Mouse (Mus musculus) lung, adult 2 months (tissue): Measurements from ENCODE around the gene Krt84. TPM values are rescaled to one million over a fixed set of nuclear protein-coding genes. Genes with fewer than 3 reads are reported as not detected.
"Not testable (repeated sequence)": the region's sequence is repeated elsewhere in the genome, so short reads cannot be mapped to it uniquely, and the experiment has no call there.

Source experiments
- DNase-seq: peaks from one replicate; pipeline ENCODE4 v3.0.0; 2022
- H3K4me1 ChIP-seq: fragments of 200-500 bp; 2 replicates; pipeline ENCODE4 v1.6.1; 2011; ENCODE audit warnings: low read length; ENCODE audit not compliant: control insufficient read depth, insufficient read depth
- H3K4me3 ChIP-seq: fragments of 200-500 bp; replicated peaks from 2 replicates; pipeline ENCODE3; 2011; ENCODE audit warnings: low read depth, mild to moderate bottlenecking, control low read depth, low read length; ENCODE audit errors: extremely low read depth
- CTCF ChIP-seq: fragments of 200-500 bp; IDR thresholded peaks from 2 replicates; pipeline ENCODE4 v1.5.1; 2011; ENCODE audit warnings: mild to moderate bottlenecking, low read length, control low read depth; ENCODE audit not compliant: insufficient read depth
- POLR2A ChIP-seq: fragments of 200-500 bp; IDR thresholded peaks from 2 replicates; pipeline ENCODE4 v1.6.1; 2011; ENCODE audit warnings: low read depth, mild to moderate bottlenecking, control low read depth, low read length, borderline replicate concordance; ENCODE audit errors: extremely low read depth
- WGBS: fragments of 180-500 bp; shearing (Covaris S2); methylation state at CpG from one replicate; pipeline ENCODE4 v1.1.7; 2018; 5-methylcytosine and 5-hydroxymethylcytosine counted together
- polyA plus RNA-seq: library from polyadenylated mRNA; depleted of rRNA; stranded (reverse); fragments of >200 nt; gene quantifications from 2 replicates; pipeline ENCODE4 v1.2.3, GENCODE M21; 2012

Gene Krt84
- polyA plus RNA-seq, 1 experiment = 0.13 TPM

- no peak for DNase-seq
- Histone ChIP-seq H3K4me3 (no peak overlapping the region), H3K4me1 (no peaks in the 10 kb centered on the region)
- 66% methylated on average over 3 of the region's 3 CpGs for WGBS
- TF ChIP-seq POLR2A (no peak), CTCF (no peak)
Observed at GRCm38 (mm10) chr15:101544478-101544877, 11.9 kb upstream of the Krt84 start.

GRCm38 (mm10) chr15:101542543-101542942, 9.9 kb upstream of the Krt84 start:
- 69% methylated on average over 9 of the region's 9 CpGs for WGBS
- TF ChIP-seq CTCF (no peak), POLR2A (no peak)
- DNase-seq = no peak
- H3K4me1 ChIP-seq = no peaks in the 10 kb centered on the region
- H3K4me3 ChIP-seq = no peak overlapping the region

- Histone ChIP-seq H3K4me3 (no peak overlapping the region), H3K4me1 (no peaks in the 10 kb centered on the region)
- no peak for DNase-seq
- WGBS = 52% methylated on average over 4 of the region's 4 CpGs
- TF ChIP-seq POLR2A (no peak), CTCF (no peak)
Observed at GRCm38 (mm10) chr15:101538580-101538900, 5.9 kb upstream of the Krt84 start.

DNA sequence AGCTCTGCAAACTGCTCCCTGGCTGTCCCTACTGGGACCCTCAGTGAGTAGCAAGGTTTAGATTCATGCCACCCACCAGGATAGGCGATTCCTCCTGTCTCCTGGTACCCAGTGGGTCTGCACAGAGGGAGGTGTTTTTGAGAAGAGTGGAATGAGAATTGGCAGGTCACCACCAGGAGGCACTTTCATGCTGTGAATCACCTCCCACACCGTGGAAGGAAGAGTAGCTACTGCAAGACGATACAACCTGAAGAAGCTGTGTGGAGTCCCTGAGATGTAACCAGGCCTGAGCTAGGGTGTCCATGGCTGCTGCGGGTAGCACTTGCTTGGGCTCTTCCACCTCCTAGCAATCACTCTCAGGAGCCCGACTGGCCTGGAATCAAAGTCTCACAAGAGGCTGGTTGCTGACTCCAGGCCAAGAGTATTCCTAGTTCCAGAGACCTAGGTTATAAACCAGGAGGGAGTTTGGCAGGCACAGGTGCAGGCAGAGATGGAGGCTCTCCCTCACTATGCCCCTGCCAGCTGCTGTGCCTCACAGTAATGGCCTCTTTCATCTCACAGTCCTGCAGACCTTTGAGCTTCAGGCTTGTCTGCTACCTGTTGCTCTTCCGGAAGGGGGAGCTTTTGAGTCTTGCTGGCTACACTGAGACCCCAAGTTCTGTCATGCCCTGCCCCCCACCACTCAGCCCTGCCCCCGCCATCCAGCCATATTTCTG, 5.4 kb upstream of the Krt84 start:
- H3K4me3 ChIP-seq = no peak overlapping the region
- TF ChIP-seq CTCF = 0 out of 2 replicates have a peak, but pooled peaks have one; percentile 3
- no peak for TF ChIP-seq POLR2A
- DNase-seq = no peak
- H3K4me1 ChIP-seq = no peaks in the 10 kb centered on the region
- 34% methylated on average over 7 of the region's 7 CpGs for WGBS

GRCm38 (mm10) chr15:101536054-101536850, 3.6 kb upstream of the Krt84 start:
- Histone ChIP-seq H3K4me3 (no peak overlapping the region), H3K4me1 (no peaks in the 10 kb centered on the region)
- no peak for DNase-seq
- WGBS = 48% methylated on average over 9 of the region's 9 CpGs
- TF ChIP-seq POLR2A (no peak), CTCF (no peak)

DNA sequence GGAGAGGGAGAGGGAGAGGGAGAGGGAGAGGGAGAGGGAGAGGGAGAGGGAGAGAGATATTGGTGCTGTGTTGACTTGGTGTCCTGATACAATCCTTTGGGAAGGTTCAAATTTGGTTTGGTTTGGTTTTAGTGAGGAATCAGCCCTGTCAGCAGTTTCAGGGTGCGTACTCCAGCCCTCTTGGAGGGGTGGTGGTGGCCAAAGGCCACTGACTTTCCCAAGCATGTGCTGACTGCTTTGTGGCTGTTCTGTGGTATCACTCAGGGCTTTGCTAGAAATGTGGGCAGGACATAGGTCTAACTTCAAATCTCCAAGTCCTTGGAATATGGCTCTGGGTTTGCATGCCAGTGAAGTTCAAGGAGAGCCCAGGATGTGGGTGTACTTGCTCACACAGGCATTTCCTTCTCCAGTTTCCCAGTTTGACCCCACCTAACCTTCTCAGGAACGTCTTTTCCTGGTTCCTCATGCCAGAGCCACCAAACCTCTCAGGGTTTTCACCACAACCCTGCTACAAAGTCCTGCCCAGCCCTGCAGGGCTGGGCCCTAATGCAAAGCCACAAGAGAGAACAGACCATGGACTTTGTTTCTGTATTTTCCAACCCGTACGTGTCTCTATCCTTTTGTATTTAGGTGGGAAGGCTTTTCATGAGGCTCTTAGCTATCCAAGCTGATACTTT, 9.9 kb downstream of the Krt84 start:
- WGBS = 54% methylated on average over 4 of the region's 4 CpGs
- Histone ChIP-seq H3K4me3 (no peak overlapping the region), H3K4me1 (no peaks in the 10 kb centered on the region)
- no peak for DNase-seq
- no peak for TF ChIP-seq POLR2A
- no peak for TF ChIP-seq CTCF

DNA sequence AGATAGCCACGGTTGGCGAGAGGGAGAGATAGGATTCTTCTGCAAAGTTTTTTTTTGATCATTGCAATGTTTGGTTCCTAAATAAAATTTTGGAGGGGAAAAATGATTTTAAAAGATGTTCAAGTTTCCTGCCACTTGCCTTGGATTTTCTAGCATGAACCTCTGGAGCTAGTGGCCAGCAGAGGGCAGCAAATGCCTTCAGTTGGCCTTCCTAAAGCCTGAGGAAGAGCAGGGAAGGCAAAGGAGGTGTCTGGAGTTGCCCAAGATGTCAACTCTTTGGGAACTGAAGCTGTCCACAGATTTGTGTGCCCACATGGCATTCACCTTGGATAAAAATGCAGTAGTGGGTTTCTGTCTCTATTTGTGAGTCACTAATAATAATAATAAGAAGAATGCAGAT, 12.8 kb downstream of the Krt84 start:
- H3K4me1 ChIP-seq = no peaks in the 10 kb centered on the region
- 14% methylated on average over 2 of the region's 2 CpGs for WGBS
- DNase-seq = peak; percentile 60
- H3K4me3 ChIP-seq = no peak overlapping the region
- TF ChIP-seq POLR2A (no peak), CTCF (peak; percentile 93)

GRCm38 (mm10) chr15:101517161-101517560, 15.5 kb downstream of the Krt84 start, which contains the start of gene Gm49425:
Gm49425 (minus strand) TSS chr15:101517261.
- WGBS = 69% methylated on average over 2 of the region's 2 CpGs
- not testable (repeated sequence) for H3K4me3 ChIP-seq, DNase-seq, H3K4me1 ChIP-seq

DNA sequence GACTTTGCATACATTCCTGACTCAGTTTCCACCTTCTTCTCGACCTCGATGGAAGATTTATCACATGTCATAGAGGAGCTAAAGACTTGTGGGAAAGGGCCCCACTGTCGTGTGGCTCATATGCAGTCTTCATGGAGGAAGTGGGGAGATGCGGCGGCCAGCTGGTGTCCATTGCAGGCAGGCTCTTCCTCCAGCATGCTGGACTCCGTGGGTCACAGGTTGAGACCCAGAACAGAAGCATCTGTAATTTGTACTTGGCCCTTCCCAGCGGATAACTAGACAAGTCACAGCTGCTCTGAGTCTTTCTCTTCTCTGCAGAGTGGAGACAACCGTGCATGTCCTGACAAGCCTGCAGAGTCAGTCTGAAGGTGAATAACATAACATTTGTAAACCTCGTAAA, 24.4 kb downstream of the Krt84 start:
- TF ChIP-seq CTCF (no peak), POLR2A (no peak)

More for the DNA sequence above, 24.4 kb downstream of the Krt84 start:
- no peaks in the 10 kb centered on the region for H3K4me1 ChIP-seq
- no peak for DNase-seq
- no peak overlapping the region for H3K4me3 ChIP-seq
- 52% methylated on average over 9 of the region's 9 CpGs for WGBS
